Mouse (Mus musculus) midbrain, embryonic 16.5 days (tissue): ENCODE measurements at regions not wholly inside any gene's neighbourhood (a gene's known extent, or its start where the extent isn't known, plus 50 kb on each side); places are given as distances from the start of the nearest gene placed in this dataset.

ENCODE experiments used
- ATAC-seq: fragments of 200-750 bp; cut with Nextera tagmentation; 2 replicates; pipeline ENCODE4 v1.8.0; 2017; ENCODE audit warnings: moderate TSS enrichment
- H3K27ac ChIP-seq: fragments of 300-500 bp; sonication (generic); 2 replicates; pipeline ENCODE4 v1.5.1; 2014; ENCODE audit warnings: mild to moderate bottlenecking, low read length, mixed read lengths
- H3K27me3 ChIP-seq: fragments of 300-500 bp; sonication (generic); 2 replicates; pipeline ENCODE4 v1.6.1; 2014; ENCODE audit warnings: low read depth, low read length, mixed read lengths; ENCODE audit not compliant: control insufficient read depth, insufficient read depth
- H3K36me3 ChIP-seq: fragments of 300-500 bp; sonication (generic); 2 replicates; pipeline ENCODE4 v1.6.1; 2014; ENCODE audit warnings: mild to moderate bottlenecking, low read length, moderate library complexity, mixed read lengths; ENCODE audit not compliant: control insufficient read depth, insufficient read depth
- H3K4me1 ChIP-seq: fragments of 300-500 bp; sonication (generic); 2 replicates; pipeline ENCODE4 v1.6.1; 2014; ENCODE audit warnings: mild to moderate bottlenecking, low read length, mixed read lengths; ENCODE audit not compliant: control insufficient read depth, insufficient read depth
- H3K4me2 ChIP-seq: fragments of 300-500 bp; sonication (generic); 2 replicates; pipeline ENCODE4 v1.6.1; 2014; ENCODE audit warnings: mild to moderate bottlenecking, low read length, mixed read lengths
- H3K4me3 ChIP-seq: fragments of 300-500 bp; sonication (generic); 2 replicates; pipeline ENCODE4 v1.5.1; 2014; ENCODE audit warnings: low read depth, mild to moderate bottlenecking, low read length, moderate library complexity, mixed read lengths
- H3K9ac ChIP-seq: fragments of 300-500 bp; sonication (generic); 2 replicates; pipeline ENCODE4 v1.6.1; 2014; ENCODE audit warnings: low read depth, low read length, mixed read lengths
- H3K9me3 ChIP-seq: fragments of 300-500 bp; sonication (generic); replicated peaks from 2 replicates; pipeline ENCODE4 v1.6.1; 2014; ENCODE audit warnings: mild to moderate bottlenecking, low read length, mixed read lengths; ENCODE audit not compliant: control insufficient read depth, poor library complexity, severe bottlenecking
- WGBS: fragments of 180-500 bp; shearing (Covaris S2); extraction: QIAGEN DNeasy Blood & Tissue Kit; methylation state at CpG from one replicate; pipeline ENCODE4 v1.1.7; 2014; 5-methylcytosine and 5-hydroxymethylcytosine counted together

DNA sequence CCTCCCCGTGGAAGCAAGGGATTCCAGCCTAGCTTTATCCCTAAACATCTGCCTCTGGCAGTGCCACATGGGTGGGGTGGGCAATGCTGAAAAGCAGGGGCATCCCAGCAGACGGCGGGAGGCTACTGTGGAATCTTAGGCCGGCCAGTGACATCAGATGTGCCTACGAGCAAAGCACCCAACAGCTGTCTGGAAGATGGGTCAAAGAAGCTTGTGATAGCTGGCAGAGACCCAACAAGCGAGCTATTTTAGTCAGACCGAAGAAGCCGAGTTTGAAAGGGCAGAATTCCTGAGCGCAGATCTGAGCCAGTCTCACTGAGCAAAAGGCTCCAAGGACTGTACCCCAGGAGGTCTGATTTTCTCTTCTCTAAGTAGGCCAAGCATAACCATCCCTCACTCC is 110.8 kb upstream of the Foxn2 start:
- ATAC-seq = no peak

GRCm38 (mm10) chr17:88330129-88330528 is 110.4 kb upstream of the Foxn2 start:
- no peaks in the 10 kb centered on the region for H3K27me3 ChIP-seq
- 77% methylated on average over 2 of the region's 2 CpGs for WGBS

More for the DNA sequence above, 110.8 kb upstream of the Foxn2 start:
- peaks cover 15% of the 10 kb centered on the region for H3K4me1 ChIP-seq
- H3K9me3 ChIP-seq = 0 out of 2 replicates have a peak, but pooled peaks cover 2% of the 10 kb centered on the region
- no peak overlapping the region for H3K9ac ChIP-seq
- 64% methylated on average over 9 of the region's 9 CpGs for WGBS
- no peak overlapping the region for H3K4me3 ChIP-seq
- H3K36me3 ChIP-seq = no peaks in the 10 kb centered on the region
- H3K4me2 ChIP-seq = no peak overlapping the region
- H3K27ac ChIP-seq = no peak overlapping the region
- no peaks in the 10 kb centered on the region for H3K27me3 ChIP-seq

DNA sequence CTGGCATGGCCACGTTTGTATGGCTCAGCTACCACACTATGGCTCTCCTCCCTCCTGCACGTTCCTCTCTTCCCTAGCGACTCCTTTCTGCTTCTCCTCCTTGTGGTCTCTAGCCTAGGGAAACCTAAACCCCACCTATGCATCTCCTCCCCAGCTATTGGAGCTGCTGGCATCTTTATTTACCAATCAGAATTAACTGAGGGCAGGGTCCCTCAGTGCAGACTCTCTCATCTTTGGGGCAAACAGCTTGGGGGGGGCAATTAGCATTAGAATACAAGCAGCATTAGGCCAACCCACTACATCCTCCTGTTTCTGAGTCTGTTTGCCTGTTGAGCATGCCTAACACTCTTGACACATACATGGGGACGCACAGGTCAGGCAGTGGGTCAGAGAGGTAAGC is 106.7 kb upstream of the Foxn2 start:
- H3K9me3 ChIP-seq = 0 out of 2 replicates have a peak, but pooled peaks cover 2% of the 10 kb centered on the region
- H3K4me1 ChIP-seq = peaks cover 4% of the 10 kb centered on the region
- no peak overlapping the region for H3K27ac ChIP-seq
- no peak overlapping the region for H3K4me3 ChIP-seq
- H3K4me2 ChIP-seq = no peak overlapping the region
- no peak for ATAC-seq
- 52% methylated on average over 4 of the region's 4 CpGs for WGBS
- no peak overlapping the region for H3K9ac ChIP-seq
- no peaks in the 10 kb centered on the region for H3K27me3 ChIP-seq
- no peaks in the 10 kb centered on the region for H3K36me3 ChIP-seq

More at GRCm38 (mm10) chr17:88330129-88330528, 110.4 kb upstream of the Foxn2 start:
- H3K9ac ChIP-seq = no peak overlapping the region
- H3K27ac ChIP-seq = no peak overlapping the region
- H3K9me3 ChIP-seq = 0 out of 2 replicates have a peak, but pooled peaks cover 2% of the 10 kb centered on the region
- no peak overlapping the region for H3K4me3 ChIP-seq
- H3K4me1 ChIP-seq = peaks cover 15% of the 10 kb centered on the region
- no peaks in the 10 kb centered on the region for H3K36me3 ChIP-seq
- ATAC-seq = no peak
- no peak overlapping the region for H3K4me2 ChIP-seq

DNA sequence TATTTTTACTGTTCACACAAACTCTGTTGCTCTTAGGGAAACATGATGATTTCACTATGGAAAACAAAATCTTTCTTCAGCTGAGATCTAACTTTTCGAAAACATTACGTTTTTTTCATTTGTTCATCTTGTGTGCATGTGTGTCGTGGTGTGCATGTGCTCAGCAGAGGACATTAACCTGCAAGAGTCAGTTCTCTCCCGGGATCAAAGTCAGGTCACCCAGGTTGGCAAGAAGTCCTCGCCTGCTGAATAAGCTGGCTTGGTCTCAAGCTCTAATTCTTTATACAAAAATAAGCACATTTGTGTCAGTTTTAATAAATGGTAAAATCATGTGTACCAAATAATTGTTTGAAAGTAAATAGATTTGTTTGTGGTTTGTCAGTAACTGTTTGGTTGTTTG is 105.2 kb upstream of the Foxn2 start:
- WGBS = 87% methylated on average over 5 of the region's 5 CpGs
- Histone ChIP-seq H3K27me3 (no peaks in the 10 kb centered on the region), H3K4me1 (no peaks in the 10 kb centered on the region; the same call in 1 of the 2 replicates), H3K9me3 (0 out of 2 replicates have a peak, but pooled peaks cover 2% of the 10 kb centered on the region), H3K4me2 (no peak overlapping the region), H3K4me3 (no peak overlapping the region), H3K27ac (no peak overlapping the region), H3K36me3 (no peaks in the 10 kb centered on the region), H3K9ac (no peak overlapping the region)
- no peak for ATAC-seq

GRCm38 (mm10) chr17:88336140-88336769 is 104.3 kb upstream of the Foxn2 start:
- ATAC-seq = no peak
- Histone ChIP-seq H3K27ac (no peak overlapping the region), H3K9me3 (no peaks in the 10 kb centered on the region), H3K36me3 (no peaks in the 10 kb centered on the region), H3K4me2 (no peak overlapping the region), H3K9ac (no peak overlapping the region), H3K4me3 (no peak overlapping the region), H3K4me1 (no peaks in the 10 kb centered on the region; the same call in 1 of the 2 replicates), H3K27me3 (no peaks in the 10 kb centered on the region)
- 60% methylated on average over 3 of the region's 3 CpGs for WGBS

- Histone ChIP-seq H3K4me2 (no peak overlapping the region), H3K9me3 (no peaks in the 10 kb centered on the region), H3K9ac (no peak overlapping the region), H3K4me3 (no peak overlapping the region), H3K4me1 (no peaks in the 10 kb centered on the region; the same call in 1 of the 2 replicates), H3K36me3 (no peaks in the 10 kb centered on the region), H3K27me3 (no peaks in the 10 kb centered on the region), H3K27ac (no peak overlapping the region)
- WGBS = 81% methylated on average over 8 of the region's 8 CpGs
- ATAC-seq = no peak
These were observed 102.7 kb upstream of the Foxn2 start for GRCm38 (mm10) chr17:88337649-88338404.

GRCm38 (mm10) chr17:88341141-88341540 is 99.4 kb upstream of the Foxn2 start:
- Histone ChIP-seq H3K4me2 (no peak overlapping the region), H3K4me1 (no peaks in the 10 kb centered on the region), H3K27ac (no peak overlapping the region), H3K36me3 (no peaks in the 10 kb centered on the region), H3K27me3 (no peaks in the 10 kb centered on the region), H3K9me3 (no peaks in the 10 kb centered on the region), H3K9ac (no peak overlapping the region), H3K4me3 (no peak overlapping the region)
- no peak for ATAC-seq
- 70% methylated on average over 5 of the region's 5 CpGs for WGBS

DNA sequence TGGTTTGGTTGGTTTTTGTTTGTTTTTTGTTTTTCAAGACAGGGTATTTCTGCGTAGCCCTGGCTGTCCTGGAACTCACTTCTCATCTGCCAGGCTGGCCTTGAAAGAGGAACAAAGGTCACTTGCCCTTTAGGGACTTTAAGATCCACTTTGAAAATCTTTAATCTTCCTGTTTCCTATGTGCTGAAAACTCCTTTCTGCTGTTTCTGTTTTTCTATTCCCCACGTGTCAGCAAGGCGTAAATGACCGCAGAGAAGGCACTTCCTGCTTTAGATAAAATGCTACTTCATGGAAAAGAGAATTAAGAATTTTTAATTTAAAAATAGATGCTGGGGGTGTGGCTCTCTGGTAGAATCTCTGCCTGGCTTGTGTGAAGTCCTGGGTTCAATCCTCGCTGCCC is 98.9 kb upstream of the Foxn2 start:
- no peaks in the 10 kb centered on the region for H3K27me3 ChIP-seq

GRCm38 (mm10) chr17:88343091-88343783 is 97.3 kb upstream of the Foxn2 start:
- Histone ChIP-seq H3K27me3 (no peaks in the 10 kb centered on the region), H3K27ac (no peak overlapping the region), H3K9me3 (no peaks in the 10 kb centered on the region), H3K4me1 (no peaks in the 10 kb centered on the region), H3K4me2 (no peak overlapping the region), H3K9ac (no peak overlapping the region), H3K4me3 (no peak overlapping the region), H3K36me3 (no peaks in the 10 kb centered on the region)
- no peak for ATAC-seq
- whole genome bisulfite sequencing = 85% methylated on average over 17 of the region's 17 CpGs

More for the DNA sequence above, 98.9 kb upstream of the Foxn2 start:
- Histone ChIP-seq H3K4me1 (no peaks in the 10 kb centered on the region), H3K4me2 (no peak overlapping the region), H3K9me3 (no peaks in the 10 kb centered on the region), H3K27ac (no peak overlapping the region), H3K9ac (no peak overlapping the region), H3K36me3 (no peaks in the 10 kb centered on the region), H3K4me3 (no peak overlapping the region)
- no peak for ATAC-seq
- WGBS = 84% methylated on average over 5 of the region's 5 CpGs
